Comparison of ENCODE assay signal across 8 mouse cellular contexts in genomic region chr6:113691084-113691462, GRCm38 (mm10). TPM values are rescaled to one million over a fixed set of nuclear protein-coding genes. Genes with fewer than 3 reads are reported as not detected.
DNase-seq lines count a peak whose midpoint lies in the region; ATAC-seq and TF ChIP-seq lines count a peak whose summit lies in the region.

No protein-coding gene starts in this region.

- peaks cover 33% of the 10 kb centered on the region for H3K4me1 ChIP-seq in kidney, embryonic 15.5 days
- peaks cover 17% of the 10 kb centered on the region for H3K4me1 ChIP-seq in brown adipose tissue, adult 24 weeks (ENCODE audit: control insufficient read depth, insufficient read depth, insufficient read length, low read length)
- H3K4me1 ChIP-seq in hindbrain, embryonic 15.5 days (replicated peaks), result peaks cover 11% of the 10 kb centered on the region

- DNase-seq in kidney, postnatal 10 days, result no peak
- DNase-seq in frontal cortex, adult 2 months (ENCODE audit: extremely low spot score in 1 of 2, low spot score in 1 of 2), result no peak
- no peak for DNase-seq in right cerebral cortex, postnatal 36 days (ENCODE audit: low spot score in 2 of 2)
- no peak for DNase-seq in layer of hippocampus, adult 11-12 months (ENCODE audit: low spot score)

- H3K4me3 ChIP-seq in kidney, embryonic 15.5 days (replicated peaks), result peak overlapping the region; percentile 25
- H3K4me3 ChIP-seq in brown adipose tissue, adult 24 weeks (ENCODE audit: insufficient read depth, low read depth, low read length), result peak overlapping the region; percentile 39
- no peak overlapping the region for H3K4me3 ChIP-seq in hindbrain, embryonic 15.5 days
- H3K4me3 ChIP-seq in myocyte, result peak overlapping the region; percentile 19

- no peaks in the 10 kb centered on the region for H3K27me3 ChIP-seq in kidney, embryonic 15.5 days
- H3K27me3 ChIP-seq in hindbrain, embryonic 15.5 days, result no peaks in the 10 kb centered on the region
- H3K27me3 ChIP-seq in myocyte (ENCODE audit: control insufficient read depth, insufficient read depth, insufficient read length), result no peaks in the 10 kb centered on the region

- 62% methylated on average over 4 of the region's 4 CpGs for WGBS in kidney, embryonic 15.5 days
- 85% methylated on average over 4 of the region's 4 CpGs for WGBS in hindbrain, embryonic 15.5 days

- ATAC-seq in kidney, embryonic 15.5 days (replicated peaks; ENCODE audit: low FRiP score), result no peak
- no peak for ATAC-seq in hindbrain, embryonic 15.5 days (ENCODE audit: low FRiP score, low read depth)

- H3K9me3 ChIP-seq in kidney, embryonic 15.5 days (replicated peaks), result no peaks in the 10 kb centered on the region
- H3K9me3 ChIP-seq in hindbrain, embryonic 15.5 days, result no peaks in the 10 kb centered on the region

- no peak for TF ChIP-seq POLR2A in myocyte (IDR thresholded peaks at IDR 0.05; ENCODE audit: insufficient read length, low read depth)

- 0 out of 2 replicates have a peak, but pooled peaks cover 3% of the 10 kb centered on the region for H3K36me3 ChIP-seq in kidney, embryonic 15.5 days
- H3K36me3 ChIP-seq in hindbrain, embryonic 15.5 days, result no peaks in the 10 kb centered on the region
- no peaks in the 10 kb centered on the region for H3K36me3 ChIP-seq in myocyte (ENCODE audit: control insufficient read depth, insufficient read depth)

- H3K9ac ChIP-seq in kidney, embryonic 15.5 days, result 0 out of 2 replicates have a peak overlapping the region, but pooled peaks have one; percentile 18
- no peak overlapping the region for H3K9ac ChIP-seq in hindbrain, embryonic 15.5 days

- peaks cover 23% of the 10 kb centered on the region for H3K79me2 ChIP-seq in myocyte (ENCODE audit: control insufficient read depth, insufficient read depth)

- H3ac ChIP-seq in myocyte (ENCODE audit: control insufficient read depth, insufficient read length), result no peak overlapping the region

- H3K4me2 ChIP-seq in kidney, embryonic 15.5 days, result peak overlapping the region; percentile 52
- H3K4me2 ChIP-seq in hindbrain, embryonic 15.5 days, result 0 out of 2 replicates have a peak overlapping the region, but pooled peaks have one; percentile 12
- peak overlapping the region; percentile 81 for H3K4me2 ChIP-seq in myocyte (ENCODE audit: low read depth)

- peak overlapping the region; percentile 95 for H3K27ac ChIP-seq in kidney, embryonic 15.5 days
- H3K27ac ChIP-seq in brown adipose tissue, adult 24 weeks (replicated peaks; ENCODE audit: low read depth, low read length), result peak overlapping the region; percentile 97
- H3K27ac ChIP-seq in hindbrain, embryonic 15.5 days (replicated peaks), result 0 out of 2 replicates have a peak overlapping the region, but pooled peaks have one; percentile 10

TF ChIP-seq in myocyte, 11 proteins besides CTCF, POLR2A, EP300 and RAD21:
- TF ChIP-seq REST (IDR thresholded peaks at IDR 0.05; ENCODE audit: insufficient read depth, insufficient read length) (no peak), SRF (IDR thresholded peaks at IDR 0.05; ENCODE audit: control insufficient read depth, insufficient read length, low read depth) (peak; percentile 35), CEBPB (IDR thresholded peaks at IDR 0.05; ENCODE audit: insufficient read depth, poor library complexity, severe bottlenecking) (no peak), MYOG (IDR thresholded peaks at IDR 0.05; ENCODE audit: control insufficient read depth in 1 of 3, insufficient read depth in 1 of 3, insufficient read length in 2 of 3, low read depth in 2 of 3) (no peak), TCF12 (IDR thresholded peaks at IDR 0.05; ENCODE audit: insufficient read depth, poor library complexity, severe bottlenecking) (no peak)

RNA-seq across cellular contexts. Expression of gene Tatdn2, which starts 5.8 kb away (rescaled TPM):
- polyA plus RNA-seq in kidney, embryonic 15.5 days (2015; fragmentation: Nextera tagmentation; extraction: Ambion mirVana), result 0.49 and 0.77 TPM in 2 replicates
- polyA plus RNA-seq in brown adipose tissue, adult 24 weeks (2012; ENCODE audit: insufficient read depth, insufficient read length, missing spikeins), result 18.0 and 29.7 TPM in 2 replicates
- polyA plus RNA-seq in hindbrain, embryonic 15.5 days (2015; fragmentation: Nextera tagmentation; extraction: Ambion mirVana), result 0.78 and 1.5 TPM in 2 replicates
- polyA plus RNA-seq in myocyte (2012; fragmentation: generic; extraction: Trizol), result 21.0 TPM
- 29.3 and 29.9 TPM in 2 replicates for polyA plus RNA-seq in frontal cortex, adult 2 months (2012; rRNA removed)

RNA-seq across cellular contexts. Expression of gene Ghrl, which starts 28.6 kb away (rescaled TPM):
- 0.81 and 1.2 TPM in 2 replicates for polyA plus RNA-seq in kidney, embryonic 15.5 days (2015; fragmentation: Nextera tagmentation; extraction: Ambion mirVana)
- polyA plus RNA-seq in brown adipose tissue, adult 24 weeks (2012; ENCODE audit: insufficient read depth, insufficient read length, missing spikeins), result not detected in 2 replicates
- 0.71 and 0.78 TPM in 2 replicates for polyA plus RNA-seq in hindbrain, embryonic 15.5 days (2015; fragmentation: Nextera tagmentation; extraction: Ambion mirVana)
- polyA plus RNA-seq in myocyte (2012; fragmentation: generic; extraction: Trizol), result 0.35 TPM
- 0.23 and 0.30 TPM in 2 replicates for polyA plus RNA-seq in frontal cortex, adult 2 months (2012; rRNA removed)

RNA-seq across cellular contexts. Expression of gene Sec13, which starts 49.5 kb away (rescaled TPM):
- 268 and 273 TPM in 2 replicates for polyA plus RNA-seq in kidney, embryonic 15.5 days (2015; fragmentation: Nextera tagmentation; extraction: Ambion mirVana)
- polyA plus RNA-seq in brown adipose tissue, adult 24 weeks (2012; ENCODE audit: insufficient read depth, insufficient read length, missing spikeins), result 66.1 and 99.8 TPM in 2 replicates
- 200 TPM in 2 replicates for polyA plus RNA-seq in hindbrain, embryonic 15.5 days (2015; fragmentation: Nextera tagmentation; extraction: Ambion mirVana)
- 229 TPM for polyA plus RNA-seq in myocyte (2012; fragmentation: generic; extraction: Trizol)
- polyA plus RNA-seq in frontal cortex, adult 2 months (2012; rRNA removed), result 93.8 and 111 TPM in 2 replicates

RNA-seq across cellular contexts. Expression of gene Irak2, which starts 52.8 kb away (rescaled TPM):
- 5.2 and 5.3 TPM in 2 replicates for polyA plus RNA-seq in kidney, embryonic 15.5 days (2015; fragmentation: Nextera tagmentation; extraction: Ambion mirVana)
- polyA plus RNA-seq in brown adipose tissue, adult 24 weeks (2012; ENCODE audit: insufficient read depth, insufficient read length, missing spikeins), result 18.9 and 19.7 TPM in 2 replicates
- polyA plus RNA-seq in hindbrain, embryonic 15.5 days (2015; fragmentation: Nextera tagmentation; extraction: Ambion mirVana), result 2.9 and 3.6 TPM in 2 replicates
- polyA plus RNA-seq in myocyte (2012; fragmentation: generic; extraction: Trizol), result 17.0 TPM
- 31.3 and 34.9 TPM in 2 replicates for polyA plus RNA-seq in frontal cortex, adult 2 months (2012; rRNA removed)

Comparison
In these comparisons a context has a peak if more than half of its experiments do, and no peak if none do; other contexts are left out.
1. H3K27ac ChIP-seq: peak in every context shown above with its lines; median percentile 97 in brown adipose tissue, adult 24 weeks; 95 in kidney, embryonic 15.5 days; 10 in hindbrain, embryonic 15.5 days.
2. H3K4me2 ChIP-seq: peak in every context shown above with its lines; median percentile 81 in myocyte; 52 in kidney, embryonic 15.5 days; 12 in hindbrain, embryonic 15.5 days.